Mouse (Mus musculus) C2C12 (cell line): ENCODE results near the gene Gm49387. TPM values are rescaled to one million over a fixed set of nuclear protein-coding genes. Genes with fewer than 3 reads are reported as not detected.

Experiments used
- H3K27me3 ChIP-seq: one replicate; pipeline ENCODE4 v1.6.1; 2011; ENCODE audit not compliant: control insufficient read depth, insufficient read depth, insufficient read length
- H3K36me3 ChIP-seq: one replicate; pipeline ENCODE4 v1.6.1; 2011; ENCODE audit not compliant: control insufficient read depth, insufficient read depth
- H3K4me3 ChIP-seq: one replicate; pipeline ENCODE4 v1.5.1; 2011; ENCODE audit warnings: mild to moderate bottlenecking, control low read depth; ENCODE audit not compliant: poor library complexity, insufficient read depth, severe bottlenecking
- H3K79me2 ChIP-seq: one replicate; pipeline ENCODE4 v1.6.1; 2011; ENCODE audit not compliant: control insufficient read depth, insufficient read depth
- H3K79me3 ChIP-seq: one replicate; pipeline ENCODE4 v1.6.1; 2011; ENCODE audit warnings: low read depth, control low read depth
- H3ac ChIP-seq: one replicate; pipeline ENCODE3; 2011; ENCODE audit warnings: low read depth; ENCODE audit not compliant: control insufficient read depth, insufficient read length
- CEBPB ChIP-seq: IDR thresholded peaks from one replicate; pipeline ENCODE4 v1.6.1; 2011; ENCODE audit warnings: low read depth, mild to moderate bottlenecking, control low read depth, moderate library complexity
- CTCF ChIP-seq: IDR thresholded peaks from one replicate; pipeline ENCODE4 v1.5.1; 2011; ENCODE audit not compliant: control insufficient read depth, insufficient read depth, insufficient read length
- FOSL1 ChIP-seq: IDR thresholded peaks from one replicate; pipeline ENCODE4 v1.8.0; 2011; ENCODE audit warnings: mild to moderate bottlenecking, low read length; ENCODE audit not compliant: poor library complexity, insufficient read depth, severe bottlenecking
- MAX ChIP-seq: IDR thresholded peaks from one replicate; pipeline ENCODE4 v1.6.1; 2011; ENCODE audit warnings: mild to moderate bottlenecking, control low read depth
- MYOD1 ChIP-seq: IDR thresholded peaks from one replicate; pipeline ENCODE4 v1.6.1; 2011; ENCODE audit warnings: low read depth; ENCODE audit not compliant: control insufficient read depth, insufficient read length
- MYOG ChIP-seq: IDR thresholded peaks from one replicate; pipeline ENCODE4 v1.6.1; 2011; ENCODE audit not compliant: control insufficient read depth, insufficient read length; ENCODE audit errors: extremely low read depth
- USF1 ChIP-seq: IDR thresholded peaks from one replicate; pipeline ENCODE4 v1.6.1; 2011; ENCODE audit warnings: low read depth, mild to moderate bottlenecking, control low read depth, moderate library complexity
- polyA plus RNA-seq: library from polyadenylated mRNA; unstranded; fragments of >200 nt; fragmentation: generic; extraction: Trizol; gene quantifications from one replicate; pipeline ENCODE4 v1.2.1, GENCODE M21; 2012; ENCODE audit warnings: missing spikeins

Gene Gm49387
- polyA plus RNA-seq, 1 experiment: not detected

GRCm38 (mm10) chr14:31681291-31681690 is 40.6 kb upstream of the Gm49387 start:
- Histone ChIP-seq H3K79me3 (no peaks in the 10 kb centered on the region), H3K36me3 (no peaks in the 10 kb centered on the region), H3K27me3 (no peaks in the 10 kb centered on the region), H3ac (no peak overlapping the region), H3K4me3 (no peak overlapping the region), H3K79me2 (no peaks in the 10 kb centered on the region)
- no peak for TF ChIP-seq CTCF
- no peak for TF ChIP-seq MYOD1
- TF ChIP-seq MAX: no peak
- TF ChIP-seq USF1: no peak
- TF ChIP-seq FOSL1: no peak
- TF ChIP-seq CEBPB: no peak
- no peak for TF ChIP-seq MYOG

DNA sequence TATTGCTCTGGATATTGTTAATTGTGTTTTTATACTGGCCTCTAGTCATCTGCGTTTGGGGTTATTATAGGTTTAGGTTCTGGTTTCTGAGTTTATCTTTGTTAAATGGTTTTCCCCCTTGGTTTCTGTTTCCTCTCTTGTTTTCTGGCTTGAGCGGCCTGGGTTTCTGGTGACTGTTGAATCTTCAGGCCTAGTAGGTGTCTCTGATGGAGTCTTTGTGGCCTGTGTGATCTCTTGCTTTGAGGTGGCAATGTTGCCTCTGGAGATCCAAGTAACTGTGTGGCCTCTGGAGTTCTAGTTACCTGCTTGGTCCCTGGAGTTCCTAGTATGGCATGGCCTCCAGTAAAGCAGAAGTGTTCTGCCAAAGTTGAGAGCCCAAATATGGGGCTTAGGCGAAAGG is 40.0 kb upstream of the Gm49387 start:
- Histone ChIP-seq H3ac (no peak overlapping the region), H3K4me3 (no peak overlapping the region)
- TF ChIP-seq CTCF: no peak
- no peak for TF ChIP-seq MAX
- TF ChIP-seq CEBPB: no peak
- no peak for TF ChIP-seq MYOD1
- no peak for TF ChIP-seq USF1
- TF ChIP-seq FOSL1: no peak
- TF ChIP-seq MYOG: no peak

GRCm38 (mm10) chr14:31671635-31672320 is 31.1 kb upstream of the Gm49387 start:
- Histone ChIP-seq H3ac (no peak overlapping the region), H3K4me3 (no peak overlapping the region), H3K79me3 (no peaks in the 10 kb centered on the region), H3K27me3 (no peaks in the 10 kb centered on the region), H3K79me2 (peaks cover 9% of the 10 kb centered on the region), H3K36me3 (peaks cover 5% of the 10 kb centered on the region)
- TF ChIP-seq CTCF: no peak
- TF ChIP-seq MYOD1: no peak
- no peak for TF ChIP-seq MAX
- no peak for TF ChIP-seq USF1
- no peak for TF ChIP-seq FOSL1
- no peak for TF ChIP-seq CEBPB
- TF ChIP-seq MYOG: no peak

More for the DNA sequence above, 40.0 kb upstream of the Gm49387 start:
- Histone ChIP-seq H3K79me3 (no peaks in the 10 kb centered on the region), H3K36me3 (no peaks in the 10 kb centered on the region), H3K27me3 (no peaks in the 10 kb centered on the region), H3K79me2 (no peaks in the 10 kb centered on the region)

DNA sequence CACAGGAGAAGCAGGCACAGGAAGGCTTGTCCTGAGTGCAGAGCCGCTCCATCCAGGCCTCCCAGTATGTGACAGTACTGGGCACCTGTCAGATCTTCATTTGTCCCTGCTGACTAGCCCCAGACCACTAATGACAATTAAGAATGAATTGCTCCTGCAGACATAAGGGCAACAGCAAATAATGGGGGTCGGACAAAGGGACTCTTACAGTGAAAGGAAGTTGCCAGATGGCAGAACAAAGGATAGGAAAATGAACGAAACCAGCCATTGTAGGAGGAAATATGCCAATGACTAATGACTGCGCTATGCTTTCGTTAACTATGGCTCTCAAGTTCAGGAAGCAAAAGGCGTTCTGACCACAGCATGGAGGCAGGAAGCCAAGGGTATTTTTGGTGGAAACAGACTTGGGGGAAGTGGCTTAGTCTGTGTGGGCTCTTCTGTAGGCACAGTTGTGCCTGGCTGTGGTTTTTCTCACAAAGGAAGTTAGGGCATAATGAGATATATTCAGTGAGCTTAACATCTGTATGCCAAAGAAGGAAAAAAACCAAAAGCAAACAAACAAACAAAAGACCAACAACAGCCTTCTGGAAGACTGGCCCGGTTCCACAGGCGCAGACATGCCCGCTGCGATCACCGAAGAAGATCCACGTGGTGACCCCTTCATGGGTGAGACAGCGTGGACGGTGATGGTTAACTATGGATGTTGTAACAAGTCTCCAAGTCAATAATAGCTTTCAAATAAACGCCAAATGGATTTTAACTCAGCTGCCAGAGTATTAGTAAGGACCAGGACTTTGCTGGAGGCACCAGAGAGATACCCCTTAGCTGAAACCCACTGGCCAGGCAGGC is 29.2 kb upstream of the Gm49387 start:
- Histone ChIP-seq H3K4me3 (no peak overlapping the region), H3K36me3 (peaks cover 7% of the 10 kb centered on the region), H3ac (peak overlapping the region; percentile 70), H3K79me2 (peaks cover 12% of the 10 kb centered on the region), H3K79me3 (no peaks in the 10 kb centered on the region), H3K27me3 (no peaks in the 10 kb centered on the region)
- TF ChIP-seq MAX (peak; percentile 45), FOSL1 (peak; percentile 64), MYOD1 (peak; percentile 66), CEBPB (no peak)

DNA sequence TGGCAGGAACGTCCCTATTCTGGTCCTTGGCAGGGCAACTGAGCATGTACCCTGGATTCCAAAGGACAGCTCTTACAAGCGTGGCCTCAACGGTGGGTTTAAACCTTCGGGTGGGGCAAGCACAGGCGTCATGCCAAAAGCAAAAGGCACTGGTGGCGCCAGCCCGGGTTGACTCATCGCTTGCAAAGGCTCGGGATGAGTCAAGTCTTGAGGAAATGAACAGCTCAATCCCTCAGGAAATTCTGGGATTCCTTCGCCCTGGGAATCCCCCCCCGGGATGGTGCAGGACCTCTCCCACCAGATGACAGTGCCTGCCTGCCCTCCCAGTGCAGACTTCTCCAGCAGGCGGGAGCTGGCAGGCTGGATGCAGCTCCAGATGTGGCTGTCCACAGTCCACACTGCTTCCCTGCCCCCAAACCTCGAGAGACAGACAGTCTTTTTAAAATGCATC is 28.5 kb upstream of the Gm49387 start:
- peak overlapping the region; percentile 12 for H3K4me3 ChIP-seq
- no peaks in the 10 kb centered on the region for H3K79me3 ChIP-seq
- H3K36me3 ChIP-seq: peaks cover 7% of the 10 kb centered on the region
- peak; percentile 92 for TF ChIP-seq FOSL1
- peak; percentile 87 for TF ChIP-seq MAX
- TF ChIP-seq MYOG: no peak
- peak; percentile 13 for TF ChIP-seq MYOD1
- peak; percentile 65 for TF ChIP-seq CEBPB
- no peaks in the 10 kb centered on the region for H3K27me3 ChIP-seq
- peak overlapping the region; percentile 70 for H3ac ChIP-seq
- peaks cover 12% of the 10 kb centered on the region for H3K79me2 ChIP-seq

- Histone ChIP-seq H3K79me2 (peaks cover 12% of the 10 kb centered on the region), H3K27me3 (no peaks in the 10 kb centered on the region), H3ac (peak overlapping the region; percentile 70), H3K79me3 (no peaks in the 10 kb centered on the region), H3K36me3 (peaks cover 7% of the 10 kb centered on the region), H3K4me3 (peak overlapping the region; percentile 12)
- TF ChIP-seq MAX (no peak), MYOD1 (no peak), CEBPB (peak; percentile 19), FOSL1 (no peak), MYOG (no peak), CTCF (no peak)
Measured at GRCm38 (mm10) chr14:31668326-31668725, 27.6 kb upstream of the Gm49387 start.
